Mouse (Mus musculus) neural tube, embryonic 11.5 days (tissue): ENCODE results near the gene Ubl3. TPM values are rescaled to one million over a fixed set of nuclear protein-coding genes. Genes with fewer than 3 reads are reported as not detected.

Experiments used
- ATAC-seq: fragments of 200-750 bp; cut with Nextera tagmentation; 2 replicates; pipeline ENCODE4 v1.8.0; 2017; ENCODE audit warnings: moderate number of reproducible peaks, mild to moderate bottlenecking, moderate TSS enrichment, moderate library complexity; ENCODE audit not compliant: insufficient read depth, low FRiP score, low TSS enrichment
- DNase-seq: peaks from one replicate; pipeline ENCODE4 v3.0.0-alpha.2; 2015; ENCODE audit warnings: low spot score
- H3K27ac ChIP-seq: fragments of 300-500 bp; sonication (generic); 2 replicates; pipeline ENCODE4 v1.5.1; 2014; ENCODE audit warnings: low read depth, mild to moderate bottlenecking, low read length
- H3K27me3 ChIP-seq: fragments of 300-500 bp; sonication (generic); 2 replicates; pipeline ENCODE4 v1.6.1; 2014; ENCODE audit warnings: mild to moderate bottlenecking, low read length, mixed read lengths; ENCODE audit not compliant: control insufficient read depth, insufficient read depth
- H3K36me3 ChIP-seq: fragments of 300-500 bp; sonication (generic); 2 replicates; pipeline ENCODE4 v1.6.1; 2014; ENCODE audit warnings: mild to moderate bottlenecking, low read length, moderate library complexity, mixed read lengths; ENCODE audit not compliant: control insufficient read depth, insufficient read depth
- H3K4me1 ChIP-seq: fragments of 300-500 bp; sonication (generic); 2 replicates; pipeline ENCODE4 v1.6.1; 2014; ENCODE audit warnings: low read length, mixed read lengths; ENCODE audit not compliant: control insufficient read depth, insufficient read depth
- H3K4me2 ChIP-seq: fragments of 300-500 bp; sonication (generic); 2 replicates; pipeline ENCODE4 v1.6.1; 2014; ENCODE audit warnings: low read depth, mild to moderate bottlenecking, moderate library complexity
- H3K4me3 ChIP-seq: fragments of 300-500 bp; sonication (generic); 2 replicates; pipeline ENCODE4 v1.5.1; 2014; ENCODE audit warnings: low read depth, low read length
- H3K9ac ChIP-seq: fragments of 300-500 bp; sonication (generic); 2 replicates; pipeline ENCODE4 v1.6.1; 2014; ENCODE audit warnings: mild to moderate bottlenecking, low read length
- H3K9me3 ChIP-seq: fragments of 300-500 bp; sonication (generic); 2 replicates; pipeline ENCODE4 v1.6.1; 2016; ENCODE audit warnings: low read length; ENCODE audit not compliant: control insufficient read depth
- WGBS: fragments of 180-500 bp; shearing (Covaris S2); extraction: QIAGEN DNeasy Blood & Tissue Kit; methylation state at CpG from one replicate; pipeline ENCODE4 v1.1.7; 2014; 5-methylcytosine and 5-hydroxymethylcytosine counted together
- polyA plus RNA-seq: library from polyadenylated mRNA; unstranded; fragments of >200 nt; fragmentation: Nextera tagmentation; extraction: Ambion mirVana; gene quantifications from 2 replicates; pipeline ENCODE4 v1.2.1, GENCODE M21; 2014

Ubl3 gene
- polyA plus RNA-seq, 1 experiment from 2014 or later, result 83.6 TPM

- Histone ChIP-seq H3K9me3 (no peaks in the 10 kb centered on the region), H3K27me3 (no peaks in the 10 kb centered on the region), H3K27ac (no peak overlapping the region), H3K4me3 (no peak overlapping the region), H3K4me2 (no peak overlapping the region), H3K36me3 (no peaks in the 10 kb centered on the region), H3K9ac (no peak overlapping the region), H3K4me1 (peaks cover 10% of the 10 kb centered on the region)
- 78% methylated on average over 3 of the region's 3 CpGs for WGBS
- no peak for ATAC-seq
- DNase-seq, result no peak
These were observed 36.4 kb upstream of the Ubl3 start for GRCm38 (mm10) chr5:148588987-148589386.

- no peaks in the 10 kb centered on the region for H3K9me3 ChIP-seq
- H3K9ac ChIP-seq, result no peak overlapping the region
- H3K27ac ChIP-seq, result no peak overlapping the region
- peaks cover 10% of the 10 kb centered on the region for H3K4me1 ChIP-seq
- no peak overlapping the region for H3K4me2 ChIP-seq
- DNase-seq, result no peak
- no peaks in the 10 kb centered on the region for H3K27me3 ChIP-seq
- WGBS, result 57% methylated on average over 6 of the region's 6 CpGs
- no peak for ATAC-seq
- no peaks in the 10 kb centered on the region for H3K36me3 ChIP-seq
- no peak overlapping the region for H3K4me3 ChIP-seq
These were observed 35.6 kb upstream of the Ubl3 start for GRCm38 (mm10) chr5:148588142-148588650.

GRCm38 (mm10) chr5:148580388-148580985 is 27.9 kb upstream of the Ubl3 start:
- Histone ChIP-seq H3K9me3 (no peaks in the 10 kb centered on the region), H3K27me3 (no peaks in the 10 kb centered on the region), H3K27ac (no peak overlapping the region), H3K9ac (no peak overlapping the region), H3K4me3 (no peak overlapping the region), H3K4me2 (no peak overlapping the region), H3K4me1 (no peaks in the 10 kb centered on the region), H3K36me3 (no peaks in the 10 kb centered on the region)
- no peak for ATAC-seq
- no peak for DNase-seq
- 91% methylated on average over 13 of the region's 13 CpGs for WGBS

- ATAC-seq, result no peak
- DNase-seq, result no peak
- Histone ChIP-seq H3K27me3 (no peaks in the 10 kb centered on the region), H3K4me1 (no peaks in the 10 kb centered on the region), H3K27ac (no peak overlapping the region), H3K9me3 (no peaks in the 10 kb centered on the region), H3K4me2 (no peak overlapping the region), H3K4me3 (no peak overlapping the region), H3K36me3 (no peaks in the 10 kb centered on the region), H3K9ac (no peak overlapping the region)
- 89% methylated on average over 2 of the region's 2 CpGs for WGBS
These were observed 26.6 kb upstream of the Ubl3 start for GRCm38 (mm10) chr5:148579156-148579555.

GRCm38 (mm10) chr5:148578353-148578752 is 25.8 kb upstream of the Ubl3 start:
- Histone ChIP-seq H3K9me3 (no peaks in the 10 kb centered on the region), H3K4me2 (no peak overlapping the region), H3K4me3 (no peak overlapping the region), H3K36me3 (no peaks in the 10 kb centered on the region), H3K9ac (no peak overlapping the region), H3K27me3 (no peaks in the 10 kb centered on the region), H3K27ac (no peak overlapping the region), H3K4me1 (no peaks in the 10 kb centered on the region)
- 64% methylated on average over 8 of the region's 8 CpGs for WGBS
- DNase-seq (no peak), ATAC-seq (no peak)

- 86% methylated on average over 9 of the region's 9 CpGs for WGBS
- DNase-seq, result no peak
- Histone ChIP-seq H3K4me1 (no peaks in the 10 kb centered on the region), H3K9ac (no peak overlapping the region), H3K27me3 (no peaks in the 10 kb centered on the region), H3K9me3 (no peaks in the 10 kb centered on the region), H3K27ac (no peak overlapping the region), H3K4me3 (no peak overlapping the region), H3K4me2 (no peak overlapping the region), H3K36me3 (no peaks in the 10 kb centered on the region)
- no peak for ATAC-seq
These were observed 24.7 kb upstream of the Ubl3 start for GRCm38 (mm10) chr5:148577278-148577677.

- Histone ChIP-seq H3K9me3 (no peaks in the 10 kb centered on the region), H3K27ac (no peak overlapping the region), H3K27me3 (no peaks in the 10 kb centered on the region), H3K36me3 (no peaks in the 10 kb centered on the region), H3K4me2 (no peak overlapping the region), H3K4me3 (no peak overlapping the region), H3K9ac (no peak overlapping the region), H3K4me1 (no peaks in the 10 kb centered on the region)
- ATAC-seq (no peak), DNase-seq (no peak)
- WGBS, result 77% methylated on average over 5 of the region's 5 CpGs
These were observed 22.6 kb upstream of the Ubl3 start for GRCm38 (mm10) chr5:148575163-148575562.

GRCm38 (mm10) chr5:148572676-148573075 is 20.1 kb upstream of the Ubl3 start:
- H3K27ac ChIP-seq, result no peak overlapping the region
- DNase-seq, result no peak
- H3K9me3 ChIP-seq, result no peaks in the 10 kb centered on the region
- no peak overlapping the region for H3K4me2 ChIP-seq
- WGBS, result 87% methylated on average over 5 of the region's 5 CpGs
- H3K36me3 ChIP-seq, result no peaks in the 10 kb centered on the region
- no peak overlapping the region for H3K9ac ChIP-seq
- ATAC-seq, result no peak
- no peak overlapping the region for H3K4me3 ChIP-seq
- no peaks in the 10 kb centered on the region for H3K27me3 ChIP-seq
- H3K4me1 ChIP-seq, result no peaks in the 10 kb centered on the region

- no peak overlapping the region for H3K4me3 ChIP-seq
- no peak for ATAC-seq
- 85% methylated on average over 14 of the region's 14 CpGs for WGBS
- no peaks in the 10 kb centered on the region for H3K27me3 ChIP-seq
- H3K4me1 ChIP-seq, result no peaks in the 10 kb centered on the region
- no peak overlapping the region for H3K9ac ChIP-seq
- H3K4me2 ChIP-seq, result no peak overlapping the region
- no peak for DNase-seq
- no peaks in the 10 kb centered on the region for H3K36me3 ChIP-seq
- no peak overlapping the region for H3K27ac ChIP-seq
- H3K9me3 ChIP-seq, result no peaks in the 10 kb centered on the region
These were observed 18.1 kb upstream of the Ubl3 start for GRCm38 (mm10) chr5:148570571-148571304.
